Mouse (Mus musculus) kidney, postnatal 0 days (tissue): ENCODE data around the gene Stk33. TPM values are rescaled to one million over a fixed set of nuclear protein-coding genes. Genes with fewer than 3 reads are reported as not detected.
A peak's percentile ranks its signal among the peaks of the same experiment; 100 is the strongest.

Experiments used
- ATAC-seq: fragments of 200-750 bp; cut with Nextera tagmentation; replicated peaks from 2 replicates; pipeline ENCODE4 v1.8.0; 2017; ENCODE audit warnings: low read depth, moderate number of reproducible peaks, moderate TSS enrichment, moderate library complexity; ENCODE audit not compliant: low FRiP score
- DNase-seq: peaks from one replicate; pipeline ENCODE4 v3.0.0-alpha.2; 2016; ENCODE audit warnings: low spot score
- H3K27ac ChIP-seq: fragments of 300-500 bp; sonication (generic); 2 replicates; pipeline ENCODE4 v1.5.1; 2014; ENCODE audit warnings: mild to moderate bottlenecking
- H3K27me3 ChIP-seq: fragments of 300-500 bp; sonication (generic); 2 replicates; pipeline ENCODE4 v1.6.1; 2014; ENCODE audit warnings: low read length, mixed read lengths; ENCODE audit not compliant: insufficient read depth
- H3K36me3 ChIP-seq: fragments of 300-500 bp; sonication (generic); 2 replicates; pipeline ENCODE4 v1.6.1; 2014; ENCODE audit warnings: low read length, mixed read lengths; ENCODE audit not compliant: insufficient read depth
- H3K4me1 ChIP-seq: fragments of 300-500 bp; sonication (generic); replicated peaks from 2 replicates; pipeline ENCODE4 v1.6.1; 2014; ENCODE audit warnings: antibody characterized with exemption, low read length, mixed read lengths; ENCODE audit not compliant: insufficient read depth
- H3K4me2 ChIP-seq: fragments of 300-500 bp; sonication (generic); 2 replicates; pipeline ENCODE4 v1.6.1; 2014; ENCODE audit warnings: mild to moderate bottlenecking, low read length, moderate library complexity, mixed read lengths
- H3K4me3 ChIP-seq: fragments of 300-500 bp; sonication (generic); replicated peaks from 2 replicates; pipeline ENCODE4 v1.5.1; 2014; ENCODE audit warnings: low read depth, low read length
- H3K9ac ChIP-seq: fragments of 300-500 bp; sonication (generic); 2 replicates; pipeline ENCODE4 v1.6.1; 2014; ENCODE audit warnings: low read depth, low read length
- H3K9me3 ChIP-seq: fragments of 300-500 bp; sonication (generic); replicated peaks from 2 replicates; pipeline ENCODE4 v1.6.1; 2016; ENCODE audit warnings: low read length, inconsistent platforms, mixed read lengths
- CTCF ChIP-seq: IDR thresholded peaks from 2 replicates; pipeline ENCODE4 v1.5.1; 2016; ENCODE audit warnings: antibody characterized with exemption, low read depth, mild to moderate bottlenecking, moderate library complexity
- WGBS: fragments of 180-500 bp; shearing (Covaris S2); extraction: QIAGEN DNeasy Blood & Tissue Kit; methylation state at CpG from one replicate; pipeline ENCODE4 v1.1.7; 2014; 5-methylcytosine and 5-hydroxymethylcytosine counted together
- polyA plus RNA-seq: library from polyadenylated mRNA; unstranded; fragments of >200 nt; fragmentation: Nextera tagmentation; extraction: Ambion mirVana; gene quantifications from 2 replicates; pipeline ENCODE4 v1.2.1, GENCODE M21; 2015

Gene Stk33
- polyA plus RNA-seq = 0.24 and 0.55 TPM in 2 replicates

DNA sequence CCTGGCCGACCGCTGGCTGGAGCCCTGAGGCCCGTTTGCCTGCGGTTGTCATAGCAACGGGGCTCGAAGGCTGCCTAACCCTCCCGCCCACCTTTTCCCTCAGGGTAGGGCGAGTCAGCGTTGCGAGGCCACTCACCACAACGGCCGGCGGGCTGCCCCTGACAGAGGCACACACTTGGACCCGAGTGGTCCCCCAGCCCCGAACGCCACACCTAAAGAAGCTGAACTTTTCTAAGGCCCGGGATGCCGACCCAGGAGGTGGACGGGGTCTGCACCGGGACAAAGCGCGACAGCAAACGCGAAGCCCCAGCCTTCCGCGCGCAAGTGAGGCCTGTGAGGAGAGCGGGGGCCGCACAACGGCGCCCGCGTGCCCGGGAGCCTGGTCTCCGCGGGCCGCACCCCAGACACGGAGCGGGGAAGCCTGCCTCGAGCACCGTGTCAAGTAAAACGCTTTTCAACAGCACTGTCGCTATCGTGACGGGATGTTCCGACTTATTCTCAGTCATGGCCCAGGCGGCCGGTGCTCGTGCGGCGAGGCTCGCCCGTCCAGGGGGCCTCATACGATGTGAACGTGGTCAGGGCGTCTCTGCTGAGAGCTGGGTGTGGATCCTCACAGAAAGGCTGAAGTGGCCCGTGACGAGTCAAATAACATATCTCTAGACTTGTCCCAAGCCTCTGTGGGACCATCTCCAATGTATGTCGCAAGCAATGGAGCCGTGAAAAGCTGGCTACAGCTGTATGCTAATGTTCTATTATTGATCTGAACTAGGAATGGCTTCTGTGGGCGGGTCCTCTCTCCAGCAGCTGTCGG, at the start of gene Stk33:
Stk33 (minus strand) TSS at position 301 of the 811 bp plus-strand sequence.
- Histone ChIP-seq H3K9ac (peak within 1 kb of the TSS; percentile 53), H3K9me3 (no peaks in the 10 kb centered on the region), H3K4me3 (peak within 1 kb of the TSS; percentile 40), H3K4me1 (peaks cover 10% of the 10 kb centered on the region; the same call in 1 of the 2 replicates), H3K27me3 (0 out of 2 replicates have a peak, but pooled peaks cover 9% of the 10 kb centered on the region), H3K36me3 (no peaks in the 10 kb centered on the region), H3K27ac (no peak within 1 kb of the TSS), H3K4me2 (peak within 1 kb of the TSS; percentile 87)
- DNase-seq = peak; percentile 48
- TF ChIP-seq CTCF = no peak
- peak; percentile 70 for ATAC-seq
- WGBS = 1% methylated on average over 62 of the region's 62 CpGs

DNA sequence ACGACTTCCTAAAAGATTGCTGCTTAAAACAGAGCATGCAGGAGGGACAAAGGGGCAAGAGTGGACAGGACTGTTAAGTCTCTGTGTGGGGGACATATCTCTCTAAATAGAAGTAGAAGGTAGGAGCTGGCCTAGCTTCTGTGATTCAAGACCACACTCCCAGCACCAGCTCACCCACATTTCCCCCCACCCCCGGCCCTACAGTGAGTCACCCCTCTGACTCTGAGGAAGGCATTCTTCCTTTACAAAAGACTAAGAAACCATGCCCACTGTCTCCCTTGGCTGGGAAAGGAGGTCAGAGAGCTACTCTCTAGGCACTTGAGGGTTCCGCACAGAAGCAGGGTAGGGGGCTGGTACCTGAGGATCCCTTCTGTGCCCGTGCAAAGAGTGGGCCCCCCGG, 45.3 kb upstream of the Stk33 start:
- H3K27ac ChIP-seq = no peak overlapping the region
- H3K27me3 ChIP-seq = no peaks in the 10 kb centered on the region
- WGBS = 66% methylated on average over 5 of the region's 5 CpGs
- no peaks in the 10 kb centered on the region for H3K9me3 ChIP-seq
- H3K36me3 ChIP-seq = no peaks in the 10 kb centered on the region
- no peaks in the 10 kb centered on the region for H3K4me1 ChIP-seq
- no peak for DNase-seq
- no peak for TF ChIP-seq CTCF
- H3K4me3 ChIP-seq = no peak overlapping the region
- ATAC-seq = no peak
- no peak overlapping the region for H3K9ac ChIP-seq
- H3K4me2 ChIP-seq = no peak overlapping the region

DNA sequence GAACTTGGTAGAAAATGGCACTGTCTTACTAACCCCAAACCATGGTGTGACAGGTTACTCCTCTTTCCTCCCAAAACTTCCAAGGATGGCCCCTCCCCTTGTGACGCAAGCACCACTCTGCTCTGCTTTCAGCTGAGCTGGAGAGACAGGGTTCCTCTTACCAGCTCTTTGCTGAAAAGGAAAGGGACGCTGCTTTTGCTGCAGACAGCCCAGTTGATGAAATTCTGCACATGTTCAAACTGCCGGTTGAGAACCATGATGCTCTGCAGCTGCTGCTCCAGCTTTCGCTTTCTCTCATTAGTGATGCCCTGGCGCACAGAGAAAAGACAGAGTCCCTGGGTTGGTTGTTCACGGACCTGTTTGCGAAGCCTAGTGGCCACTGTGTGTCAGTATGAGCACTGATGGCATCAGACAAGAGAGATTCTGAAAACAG, 41.9 kb upstream of the Stk33 start:
- no peak overlapping the region for H3K4me3 ChIP-seq

DNA sequence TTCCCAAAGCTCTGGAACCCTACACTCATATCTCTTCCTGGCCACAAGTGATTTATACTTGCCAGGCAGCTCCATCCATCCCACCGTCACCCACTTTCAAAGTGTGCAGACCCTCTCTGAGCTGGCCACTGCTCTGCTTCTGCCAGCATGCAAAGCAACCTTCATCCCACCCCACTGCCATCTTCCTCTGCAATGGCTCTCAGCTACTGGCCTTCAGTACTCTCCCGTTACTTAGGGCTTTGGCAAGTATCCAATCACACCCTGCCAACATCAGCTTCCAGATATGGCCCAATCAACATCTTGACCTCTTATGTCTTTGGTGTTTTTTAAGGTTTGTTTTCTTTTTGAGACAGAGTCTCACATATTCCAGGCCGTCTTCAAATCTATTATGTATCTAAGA, 39.0 kb upstream of the Stk33 start:
- no peak for TF ChIP-seq CTCF
- H3K4me3 ChIP-seq = no peak overlapping the region
- 49% methylated on average over 3 of the region's 3 CpGs for WGBS
- H3K36me3 ChIP-seq = no peaks in the 10 kb centered on the region
- no peak overlapping the region for H3K9ac ChIP-seq
- no peaks in the 10 kb centered on the region for H3K27me3 ChIP-seq
- no peak overlapping the region for H3K27ac ChIP-seq
- no peaks in the 10 kb centered on the region for H3K4me1 ChIP-seq
- DNase-seq (no peak), ATAC-seq (no peak)
- no peaks in the 10 kb centered on the region for H3K9me3 ChIP-seq
- no peak overlapping the region for H3K4me2 ChIP-seq

More for the DNA sequence above, 41.9 kb upstream of the Stk33 start:
- Histone ChIP-seq H3K27me3 (no peaks in the 10 kb centered on the region), H3K4me1 (no peaks in the 10 kb centered on the region), H3K9ac (no peak overlapping the region), H3K9me3 (no peaks in the 10 kb centered on the region), H3K4me2 (peak overlapping the region; percentile 28), H3K36me3 (no peaks in the 10 kb centered on the region), H3K27ac (no peak overlapping the region)
- peak; percentile 76 for DNase-seq
- 10% methylated on average over 7 of the region's 7 CpGs for WGBS
- peak; percentile 25; the same call in 1 of the 2 replicates for ATAC-seq
- peak; percentile 43; the same call in 1 of the 2 replicates for TF ChIP-seq CTCF

DNA sequence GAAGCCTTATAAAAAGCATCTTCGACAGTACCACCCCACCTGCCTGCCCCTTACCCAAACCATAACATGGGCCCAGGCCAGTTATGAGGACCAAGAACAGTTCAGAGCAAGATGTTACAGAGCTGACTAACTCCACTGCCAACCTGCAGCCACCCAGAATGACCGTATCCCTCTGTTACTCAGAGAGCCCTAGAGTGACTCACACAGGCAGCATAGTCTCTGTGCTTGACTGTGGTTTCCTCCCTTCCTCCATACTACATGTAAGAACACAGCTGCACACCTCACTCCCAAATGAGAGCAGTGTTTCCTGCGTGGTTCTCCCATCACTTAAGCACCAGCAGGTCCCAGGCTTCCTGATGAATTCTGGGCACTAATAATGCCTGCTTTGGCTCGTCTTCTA, 31.8 kb upstream of the Stk33 start:
- H3K36me3 ChIP-seq = no peaks in the 10 kb centered on the region
- H3K9me3 ChIP-seq = no peaks in the 10 kb centered on the region
- no peak overlapping the region for H3K9ac ChIP-seq
- H3K27me3 ChIP-seq = no peaks in the 10 kb centered on the region
- WGBS = 73% methylated on average over 4 of the region's 4 CpGs
- no peak overlapping the region for H3K4me2 ChIP-seq
- no peak overlapping the region for H3K27ac ChIP-seq
- TF ChIP-seq CTCF = no peak
- H3K4me1 ChIP-seq = no peaks in the 10 kb centered on the region
- ATAC-seq (no peak), DNase-seq (no peak)
- no peak overlapping the region for H3K4me3 ChIP-seq

DNA sequence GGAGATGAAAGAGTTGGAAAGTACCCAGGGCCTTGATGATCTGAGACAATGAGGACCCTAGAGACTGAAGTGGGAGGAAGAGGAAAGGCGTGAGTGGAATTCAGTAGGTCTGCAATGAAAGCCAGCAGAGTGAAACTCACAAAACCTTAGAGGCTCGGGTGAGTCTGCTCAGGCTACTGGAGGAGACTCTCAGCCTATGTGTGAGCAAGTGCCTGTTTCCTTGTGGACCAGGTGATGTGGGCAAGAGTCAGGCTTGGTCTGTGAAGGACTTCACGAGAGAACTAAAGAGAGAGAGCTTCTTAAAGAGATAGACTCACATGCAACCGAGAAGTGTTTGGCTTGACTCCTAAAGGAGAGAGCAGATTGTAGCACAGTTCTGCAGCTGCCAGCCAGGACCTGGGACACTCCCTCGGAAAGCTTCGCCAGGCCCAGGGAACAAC, 29.4 kb upstream of the Stk33 start:
- Histone ChIP-seq H3K9ac (no peak overlapping the region), H3K27me3 (no peaks in the 10 kb centered on the region), H3K4me1 (no peaks in the 10 kb centered on the region), H3K36me3 (no peaks in the 10 kb centered on the region), H3K27ac (no peak overlapping the region), H3K4me3 (no peak overlapping the region), H3K9me3 (no peaks in the 10 kb centered on the region), H3K4me2 (no peak overlapping the region)
- no peak for TF ChIP-seq CTCF
- WGBS = 20% methylated on average over 6 of the region's 6 CpGs
- ATAC-seq (no peak), DNase-seq (no peak)
